23 mouse cellular contexts compared by ENCODE assay signal in the genomic region with DNA sequence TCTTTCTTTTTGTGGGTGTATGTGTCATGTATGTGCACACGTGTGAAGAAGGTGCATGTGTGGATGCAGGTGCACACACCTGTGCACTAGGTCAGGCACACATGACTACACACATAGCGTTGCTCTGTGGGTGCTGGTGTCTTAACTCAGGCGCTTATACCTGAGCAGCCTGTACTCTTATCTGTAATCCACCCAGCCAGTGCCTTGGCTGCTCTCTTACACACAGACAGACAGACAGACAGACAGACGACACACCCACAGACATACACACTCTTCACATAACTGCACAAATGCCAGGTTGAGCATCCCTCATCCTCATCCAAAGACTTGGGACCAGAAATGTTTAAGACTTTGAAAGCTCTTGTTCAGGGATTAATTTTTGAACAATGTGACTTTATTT. TPM values are rescaled to one million over a fixed set of nuclear protein-coding genes. Genes with fewer than 3 reads are reported as not detected.
"Had no signal": no experiment of that assay in that cellular context is flagged by ENCODE, and none has a peak within 500 bp of the region (broad histone marks: within the 10 kb centered on the region; RNA-seq: fewer than 3 reads in every experiment).

No protein-coding gene starts in this region.

- H3K9me3 ChIP-seq: liver, embryonic 15.5 days; lung, embryonic 15.5 days; megakaryocyte, embryonic 14.5 days; midbrain, embryonic 12.5 days; midbrain, embryonic 15.5 days; neural tube, embryonic 12.5 days; stomach, embryonic 15.5 days had no signal

- ATAC-seq: liver, postnatal 0 days; lung, postnatal 0 days; midbrain, embryonic 15.5 days had no signal

- H3K4me1 ChIP-seq: stomach, embryonic 15.5 days had no signal

- H3K36me3 ChIP-seq: liver, embryonic 15.5 days; lung, embryonic 15.5 days; midbrain, embryonic 12.5 days; midbrain, embryonic 15.5 days; neural tube, embryonic 12.5 days; stomach, embryonic 15.5 days had no signal

- H3K4me3 ChIP-seq: liver, embryonic 15.5 days; lung, embryonic 15.5 days; megakaryocyte, embryonic 14.5 days; midbrain, embryonic 12.5 days; midbrain, embryonic 15.5 days; neural tube, embryonic 12.5 days; stomach, embryonic 15.5 days had no signal

- H3K9ac ChIP-seq: liver, embryonic 15.5 days; liver, postnatal 0 days; lung, embryonic 15.5 days; midbrain, embryonic 12.5 days; midbrain, embryonic 15.5 days; neural tube, embryonic 12.5 days; stomach, embryonic 15.5 days had no signal

- DNase-seq: liver, postnatal 0 days; lung, adult 2 months; lung, postnatal 14 days; lung, postnatal 36 days; right cerebral cortex, postnatal 14 days; thymus, adult 2 months; thymus, postnatal 25 days; thymus, postnatal 4 days had no signal

- H3K27me3 ChIP-seq: liver, embryonic 15.5 days; lung, embryonic 15.5 days; midbrain, embryonic 12.5 days; midbrain, embryonic 15.5 days; neural tube, embryonic 12.5 days; stomach, embryonic 15.5 days had no signal

- H3K27ac ChIP-seq: liver, embryonic 15.5 days; lung, embryonic 15.5 days; macrophage; midbrain, embryonic 12.5 days; neural tube, embryonic 12.5 days; stomach, embryonic 15.5 days; stomach, postnatal 0 days had no signal

- H3K4me2 ChIP-seq: liver, embryonic 15.5 days; lung, embryonic 15.5 days; midbrain, embryonic 12.5 days; neural tube, embryonic 12.5 days; stomach, embryonic 15.5 days had no signal

RNA-seq across cellular contexts. Expression of a gene that starts 12.8 kb away (rescaled TPM):
- total RNA-seq: monocyte, adult 5-6 weeks; neutrophil, adult 5-6 weeks had no signal
- polyA plus RNA-seq: liver, embryonic 15.5 days; liver, postnatal 0 days; lung, adult 2 months; lung, postnatal 0 days; midbrain, embryonic 12.5 days; midbrain, embryonic 15.5 days; neural tube, embryonic 12.5 days; neural tube, embryonic 14.5 days; spleen, adult 2 months; stomach, postnatal 0 days; testis, adult 2 months; thymus, adult 2 months had no signal
